Mouse (Mus musculus) embryonic facial prominence, embryonic 10.5 days (tissue): ENCODE results near the gene Polr3e. TPM values are rescaled to one million over a fixed set of nuclear protein-coding genes. Genes with fewer than 3 reads are reported as not detected.
A peak's percentile ranks its signal among the peaks of the same experiment; 100 is the strongest.
"Not testable (repeated sequence)": the region's sequence is repeated elsewhere in the genome, so short reads cannot be mapped to it uniquely, and the experiment has no call there.

Source experiments
- DNase-seq: peaks from one replicate; pipeline ENCODE4 v3.0.0-alpha.2; 2017; ENCODE audit warnings: low spot score
- H3K27ac ChIP-seq: fragments of 300-500 bp; sonication (generic); replicated peaks from 2 replicates; pipeline ENCODE4 v1.5.1; 2016; ENCODE audit warnings: mild to moderate bottlenecking
- H3K27me3 ChIP-seq: fragments of 300-500 bp; sonication (generic); replicated peaks from 2 replicates; pipeline ENCODE4 v1.6.1; 2016; ENCODE audit warnings: low read depth, mild to moderate bottlenecking; ENCODE audit not compliant: poor library complexity, severe bottlenecking
- H3K36me3 ChIP-seq: fragments of 300-500 bp; sonication (generic); replicated peaks from 2 replicates; pipeline ENCODE4 v1.6.1; 2016; ENCODE audit warnings: mild to moderate bottlenecking, moderate library complexity
- H3K4me1 ChIP-seq: fragments of 300-500 bp; sonication (generic); 2 replicates; pipeline ENCODE4 v1.6.1; 2016
- H3K4me3 ChIP-seq: fragments of 300-500 bp; sonication (generic); 2 replicates; pipeline ENCODE4 v1.5.1; 2016; ENCODE audit warnings: mild to moderate bottlenecking, moderate library complexity
- H3K9me3 ChIP-seq: fragments of 300-500 bp; sonication (generic); 2 replicates; pipeline ENCODE4 v1.6.1; 2016; ENCODE audit warnings: mild to moderate bottlenecking
- WGBS: fragments of 180-500 bp; shearing (Covaris S2); methylation state at CpG from one replicate; pipeline ENCODE4 v1.1.7; 2016; 5-methylcytosine and 5-hydroxymethylcytosine counted together
- polyA plus RNA-seq: library from polyadenylated mRNA; unstranded; fragments of >200 nt; fragmentation: Nextera tagmentation; extraction: Ambion mirVana; gene quantifications from 2 replicates; pipeline ENCODE4 v1.2.1, GENCODE M21; 2016

Polr3e gene
- polyA plus RNA-seq, 1 experiment from 2014 or later = 42.9 TPM

GRCm38 (mm10) chr7:120883523-120884290 is 33.8 kb upstream of the Polr3e start:
- Histone ChIP-seq H3K36me3 (peaks cover 75% of the 10 kb centered on the region), H3K27ac (no peak overlapping the region), H3K27me3 (no peaks in the 10 kb centered on the region), H3K9me3 (peaks cover 8% of the 10 kb centered on the region), H3K4me3 (no peak overlapping the region), H3K4me1 (peaks cover 4% of the 10 kb centered on the region)
- 80% methylated on average over 4 of the region's 4 CpGs for WGBS
- no peak for DNase-seq

GRCm38 (mm10) chr7:120884746-120885145 is 32.8 kb upstream of the Polr3e start:
- WGBS = 92% methylated on average over 4 of the region's 4 CpGs
- peaks cover 78% of the 10 kb centered on the region for H3K36me3 ChIP-seq

GRCm38 (mm10) chr7:120893123-120893522 is 24.4 kb upstream of the Polr3e start:
- peaks cover 4% of the 10 kb centered on the region; the same call in 1 of the 2 replicates for H3K4me1 ChIP-seq

More at GRCm38 (mm10) chr7:120884746-120885145, 32.8 kb upstream of the Polr3e start:
- no peak for DNase-seq
- H3K9me3 ChIP-seq = peaks cover 8% of the 10 kb centered on the region
- no peak overlapping the region for H3K4me3 ChIP-seq
- H3K4me1 ChIP-seq = peaks cover 4% of the 10 kb centered on the region
- H3K27ac ChIP-seq = no peak overlapping the region
- no peaks in the 10 kb centered on the region for H3K27me3 ChIP-seq

GRCm38 (mm10) chr7:120897054-120897453 is 20.5 kb upstream of the Polr3e start:
- Histone ChIP-seq H3K36me3 (peaks cover 67% of the 10 kb centered on the region), H3K27ac (no peak overlapping the region)
- whole genome bisulfite sequencing = 94% methylated on average over 7 of the region's 7 CpGs

More at GRCm38 (mm10) chr7:120893123-120893522, 24.4 kb upstream of the Polr3e start:
- H3K36me3 ChIP-seq = peaks cover 73% of the 10 kb centered on the region
- H3K9me3 ChIP-seq = no peaks in the 10 kb centered on the region
- no peaks in the 10 kb centered on the region for H3K27me3 ChIP-seq
- no peak overlapping the region for H3K27ac ChIP-seq
- no peak for DNase-seq
- no peak overlapping the region for H3K4me3 ChIP-seq
- 86% methylated on average over 5 of the region's 5 CpGs for WGBS

GRCm38 (mm10) chr7:120897711-120898335 is 19.7 kb upstream of the Polr3e start:
- H3K36me3 ChIP-seq = peaks cover 64% of the 10 kb centered on the region
- 91% methylated on average over 9 of the region's 9 CpGs for WGBS
- DNase-seq = no peak
- no peak overlapping the region for H3K4me3 ChIP-seq
- no peaks in the 10 kb centered on the region for H3K9me3 ChIP-seq
- H3K27ac ChIP-seq = no peak overlapping the region
- no peaks in the 10 kb centered on the region for H3K27me3 ChIP-seq
- peaks cover 14% of the 10 kb centered on the region for H3K4me1 ChIP-seq

More at GRCm38 (mm10) chr7:120897054-120897453, 20.5 kb upstream of the Polr3e start:
- peaks cover 14% of the 10 kb centered on the region for H3K4me1 ChIP-seq
- H3K9me3 ChIP-seq = no peaks in the 10 kb centered on the region
- no peak for DNase-seq
- H3K27me3 ChIP-seq = no peaks in the 10 kb centered on the region
- no peak overlapping the region for H3K4me3 ChIP-seq

- no peak for DNase-seq
- H3K4me1 ChIP-seq = peaks cover 27% of the 10 kb centered on the region
- WGBS = 68% methylated on average over 4 of the region's 4 CpGs
- no peaks in the 10 kb centered on the region for H3K9me3 ChIP-seq
- H3K27ac ChIP-seq = no peak overlapping the region
- no peak overlapping the region for H3K4me3 ChIP-seq
- H3K27me3 ChIP-seq = no peaks in the 10 kb centered on the region
- peaks cover 64% of the 10 kb centered on the region for H3K36me3 ChIP-seq
Observed at GRCm38 (mm10) chr7:120900191-120900590, 17.4 kb upstream of the Polr3e start.

GRCm38 (mm10) chr7:120901701-120902100 is 15.8 kb upstream of the Polr3e start:
- Histone ChIP-seq H3K27me3 (no peaks in the 10 kb centered on the region), H3K9me3 (no peaks in the 10 kb centered on the region), H3K4me1 (peaks cover 27% of the 10 kb centered on the region), H3K27ac (no peak overlapping the region), H3K36me3 (peaks cover 54% of the 10 kb centered on the region), H3K4me3 (no peak overlapping the region)
- DNase-seq = peak; percentile 21
- 45% methylated on average over 8 of the region's 8 CpGs for WGBS

- DNase-seq = no peak
Observed at GRCm38 (mm10) chr7:120902931-120903330, 14.6 kb upstream of the Polr3e start.

GRCm38 (mm10) chr7:120910172-120910571 is 7.4 kb upstream of the Polr3e start:
- H3K27me3 ChIP-seq, H3K36me3 ChIP-seq, H3K27ac ChIP-seq, DNase-seq, H3K9me3 ChIP-seq, H3K4me1 ChIP-seq, H3K4me3 ChIP-seq: not testable (repeated sequence)
- WGBS = 71% methylated on average over 3 of the region's 3 CpGs

More at GRCm38 (mm10) chr7:120902931-120903330, 14.6 kb upstream of the Polr3e start:
- Histone ChIP-seq H3K27ac (no peak overlapping the region; the same call in 1 of the 2 replicates), H3K9me3 (no peaks in the 10 kb centered on the region), H3K4me1 (peaks cover 28% of the 10 kb centered on the region), H3K36me3 (peaks cover 41% of the 10 kb centered on the region), H3K27me3 (no peaks in the 10 kb centered on the region), H3K4me3 (no peak overlapping the region)
- 56% methylated on average over 3 of the region's 3 CpGs for WGBS

GRCm38 (mm10) chr7:120911268-120911667 is 6.3 kb upstream of the Polr3e start:
- H3K4me1 ChIP-seq, H3K4me3 ChIP-seq, H3K9me3 ChIP-seq, H3K27me3 ChIP-seq, DNase-seq, H3K36me3 ChIP-seq, H3K27ac ChIP-seq: not testable (repeated sequence)
- 87% methylated on average over 6 of the region's 6 CpGs for WGBS

- WGBS = 34% methylated on average over 1 of the region's 1 CpGs
- no peaks in the 10 kb centered on the region for H3K27me3 ChIP-seq
Observed at GRCm38 (mm10) chr7:120913332-120913731, 4.2 kb upstream of the Polr3e start.

GRCm38 (mm10) chr7:120916262-120916875 is 1.2 kb upstream of the Polr3e start:
- Histone ChIP-seq H3K27me3 (no peaks in the 10 kb centered on the region), H3K27ac (no peak overlapping the region), H3K4me3 (peak overlapping the region; percentile 94), H3K9me3 (no peaks in the 10 kb centered on the region), H3K4me1 (peaks cover 19% of the 10 kb centered on the region), H3K36me3 (no peaks in the 10 kb centered on the region)
- 23% methylated on average over 11 of the region's 11 CpGs for WGBS
- DNase-seq = peak; percentile 27

More at GRCm38 (mm10) chr7:120913332-120913731, 4.2 kb upstream of the Polr3e start:
- no peak overlapping the region for H3K27ac ChIP-seq
- H3K36me3 ChIP-seq = no peaks in the 10 kb centered on the region
- H3K4me3 ChIP-seq = no peak overlapping the region
- no peaks in the 10 kb centered on the region for H3K9me3 ChIP-seq
- H3K4me1 ChIP-seq = peaks cover 7% of the 10 kb centered on the region
- no peak for DNase-seq
